Mouse (Mus musculus): ENCODE data around the gene Crispld2.

Crispld2 gene

GRCm38 (mm10) chr8:120072827-120073226, 80.6 kb downstream of the Crispld2 start:
- DNase-seq, result no peak

- no peak for DNase-seq
Measured at GRCm38 (mm10) chr8:120074516-120074915, 82.3 kb downstream of the Crispld2 start.

- DNase-seq, result no peak
Measured at GRCm38 (mm10) chr8:120075347-120075746, 83.1 kb downstream of the Crispld2 start.

GRCm38 (mm10) chr8:120078080-120078479, 85.8 kb downstream of the Crispld2 start:
- DNase-seq, result peak; percentile 64 to 70

GRCm38 (mm10) chr8:120079361-120079760, 87.1 kb downstream of the Crispld2 start:
- DNase-seq, result no peak

GRCm38 (mm10) chr8:120083261-120083660, 91.0 kb downstream of the Crispld2 start:
- no peak for DNase-seq

- no peak for DNase-seq
Measured at GRCm38 (mm10) chr8:120084783-120085182, 92.5 kb downstream of the Crispld2 start.

- peak in 1 of 2 experiments; percentile 31 for DNase-seq
Measured at GRCm38 (mm10) chr8:120089511-120089910, 97.3 kb downstream of the Crispld2 start.

- no peak for DNase-seq
Measured at GRCm38 (mm10) chr8:120091032-120091431, 98.8 kb downstream of the Crispld2 start.

GRCm38 (mm10) chr8:120093103-120093502, 100.9 kb downstream of the Crispld2 start:
- DNase-seq, result no peak

GRCm38 (mm10) chr8:120094801-120095200, 102.6 kb downstream of the Crispld2 start:
- DNase-seq, result no peak

- peak in 1 of 2 experiments; percentile 35 for DNase-seq
Measured at GRCm38 (mm10) chr8:120096486-120096885, 104.2 kb downstream of the Crispld2 start.

GRCm38 (mm10) chr8:120100388-120101067, 108.3 kb downstream of the Crispld2 start:
- DNase-seq, result no peak

GRCm38 (mm10) chr8:120101068-120101972, 109.1 kb downstream of the Crispld2 start, which contains the start of gene Zdhhc7:
Zdhhc7 (minus strand) TSS chr8:120101482.
- peak; percentile 84 to 87 for DNase-seq

Measured in lung, adult 18-20 months (tissue).